Mouse (Mus musculus) frontal cortex, postnatal 10 days (tissue): ENCODE measurements at regions not wholly inside any gene's neighbourhood (a gene's known extent, or its start where the extent isn't known, plus 50 kb on each side); places are given as distances from the start of the nearest gene placed in this dataset.
A peak's percentile ranks its signal among the peaks of the same experiment; 100 is the strongest.

Source experiments
- DNase-seq, 2 experiments: peaks; one replicate each; pipeline ENCODE4 v3.0.0; 2022; ENCODE audit warnings: low spot score in 2 of 2, mixed read lengths in 1 of 2

GRCm38 (mm10) chr17:51683318-51683717 lies 149.8 kb downstream of the Satb1 start:
- DNase-seq = no peak

- no peak for DNase-seq
Observed at GRCm38 (mm10) chr17:51682368-51682767, 150.7 kb downstream of the Satb1 start.

GRCm38 (mm10) chr17:51677451-51677850 lies 155.6 kb downstream of the Satb1 start:
- DNase-seq = no peak

- DNase-seq = no peak
Observed at GRCm38 (mm10) chr17:51658408-51658807, 174.7 kb downstream of the Satb1 start.

GRCm38 (mm10) chr17:51653881-51654280 lies 179.2 kb downstream of the Satb1 start:
- no peak for DNase-seq

- no peak for DNase-seq
Observed at GRCm38 (mm10) chr17:51651880-51652279, 181.2 kb downstream of the Satb1 start.

- no peak for DNase-seq
Observed at GRCm38 (mm10) chr17:51649213-51649815, 183.8 kb downstream of the Satb1 start.

- no peak for DNase-seq
Observed at GRCm38 (mm10) chr17:51646416-51646815, 186.7 kb downstream of the Satb1 start.

- no peak for DNase-seq
Observed at GRCm38 (mm10) chr17:51645866-51646265, 187.2 kb downstream of the Satb1 start.

- DNase-seq = no peak
Observed at GRCm38 (mm10) chr17:51642682-51643081, 190.4 kb downstream of the Satb1 start.

GRCm38 (mm10) chr17:51635913-51636312 lies 197.2 kb downstream of the Satb1 start:
- DNase-seq = no peak

GRCm38 (mm10) chr17:51631574-51631973 lies 201.5 kb downstream of the Satb1 start:
- no peak for DNase-seq

GRCm38 (mm10) chr17:51620528-51620927 lies 212.6 kb downstream of the Satb1 start:
- DNase-seq = no peak

- DNase-seq = no peak
Observed at GRCm38 (mm10) chr17:51585263-51585662, 247.8 kb downstream of the Satb1 start.

- DNase-seq = no peak
Observed at GRCm38 (mm10) chr17:51583984-51584880, 248.9 kb downstream of the Satb1 start.

GRCm38 (mm10) chr17:51583277-51583676 lies 249.8 kb downstream of the Satb1 start:
- peak in 1 of 2 experiments; percentile 10 for DNase-seq

GRCm38 (mm10) chr17:51555854-51556253 lies 277.2 kb downstream of the Satb1 start:
- no peak for DNase-seq

GRCm38 (mm10) chr17:51554446-51554845 lies 278.6 kb downstream of the Satb1 start:
- no peak for DNase-seq

GRCm38 (mm10) chr17:51552277-51553015 lies 280.6 kb downstream of the Satb1 start:
- DNase-seq = no peak

- DNase-seq = no peak
Observed at GRCm38 (mm10) chr17:51546999-51547398, 286.1 kb downstream of the Satb1 start.

- no peak for DNase-seq
Observed at GRCm38 (mm10) chr17:51542544-51542943, 290.5 kb downstream of the Satb1 start.

- peak in 1 of 2 experiments; percentile 20 for DNase-seq
Observed at GRCm38 (mm10) chr17:51534678-51535077, 298.4 kb downstream of the Satb1 start.
